Mouse (Mus musculus) natural killer cell, adult 2 months (primary cell): ENCODE measurements at regions not wholly inside any gene's neighbourhood (a gene's known extent, or its start where the extent isn't known, plus 50 kb on each side); places are given as distances from the start of the nearest gene placed in this dataset.

Experiments
- DNase-seq, 2 experiments: peaks; one replicate each; pipeline ENCODE4 v3.0.0; 2022; ENCODE audit warnings: low spot score in 2 of 2

DNA sequence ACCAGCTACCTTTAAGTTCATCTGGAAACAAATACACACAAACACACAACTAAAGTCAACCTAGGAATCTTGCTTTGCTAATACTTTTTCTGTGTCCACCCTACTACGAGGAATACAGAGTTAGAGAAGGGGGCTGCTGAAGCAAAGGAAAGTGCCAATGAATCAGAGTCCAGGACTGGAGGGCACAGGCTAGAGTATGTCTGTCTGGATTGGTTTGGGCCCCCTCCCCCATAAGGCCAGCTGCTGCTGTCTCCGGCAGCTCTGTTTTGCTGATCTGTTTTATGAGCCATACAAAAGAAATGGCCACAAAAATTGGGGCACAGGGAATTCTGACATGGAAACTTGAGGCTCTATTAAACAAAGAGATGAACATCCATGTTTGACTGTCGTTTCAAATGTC lies 74.8 kb upstream of the Slc25a13 start:
- DNase-seq, result no peak

- DNase-seq, result no peak
These were observed 73.5 kb upstream of the Slc25a13 start for GRCm38 (mm10) chr6:6290427-6290826.

DNA sequence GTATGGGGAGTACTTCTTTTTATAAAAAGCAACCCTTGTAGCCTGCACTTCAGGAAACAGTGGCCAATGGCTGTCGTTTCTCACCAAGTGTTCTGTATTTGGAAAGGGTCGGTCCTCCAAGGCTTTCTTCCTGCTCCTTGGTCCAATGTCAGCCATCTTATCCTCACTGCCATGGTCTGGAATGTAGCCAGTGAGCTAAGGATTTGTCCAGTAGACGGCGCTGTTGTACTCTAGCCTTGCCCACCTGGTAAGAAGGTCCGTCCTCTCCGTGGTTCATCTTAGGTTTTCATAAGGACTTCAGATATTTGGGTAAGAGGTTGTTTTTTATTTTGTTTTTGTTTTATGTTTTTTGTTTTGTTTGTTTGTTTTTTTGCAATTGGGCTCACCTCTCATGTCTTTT lies 72.8 kb upstream of the Slc25a13 start:
- peak in 1 of 2 experiments; percentile 2 for DNase-seq

GRCm38 (mm10) chr6:6280812-6281568 lies 64.0 kb upstream of the Slc25a13 start:
- DNase-seq, result no peak

- DNase-seq, result no peak
These were observed 62.7 kb upstream of the Slc25a13 start for GRCm38 (mm10) chr6:6279646-6280045.

GRCm38 (mm10) chr6:6270545-6270944 lies 53.6 kb upstream of the Slc25a13 start:
- no peak for DNase-seq
